Mouse (Mus musculus) gastrocnemius, adult 18-20 months (tissue): ENCODE results near the gene Tyw1. TPM values are rescaled to one million over a fixed set of nuclear protein-coding genes. Genes with fewer than 3 reads are reported as not detected.

Experiments
- DNase-seq: peaks from one replicate; pipeline ENCODE4 v3.0.0; 2021; ENCODE audit warnings: low spot score
- total RNA-seq, 2 experiments: library from RNA; stranded (reverse); gene quantifications; 2 replicates each; pipeline ENCODE4 v1.2.3; 2021

Tyw1 gene
- total RNA-seq, 2 experiments from 2014 or later = 10.0 to 11.1 TPM

DNA sequence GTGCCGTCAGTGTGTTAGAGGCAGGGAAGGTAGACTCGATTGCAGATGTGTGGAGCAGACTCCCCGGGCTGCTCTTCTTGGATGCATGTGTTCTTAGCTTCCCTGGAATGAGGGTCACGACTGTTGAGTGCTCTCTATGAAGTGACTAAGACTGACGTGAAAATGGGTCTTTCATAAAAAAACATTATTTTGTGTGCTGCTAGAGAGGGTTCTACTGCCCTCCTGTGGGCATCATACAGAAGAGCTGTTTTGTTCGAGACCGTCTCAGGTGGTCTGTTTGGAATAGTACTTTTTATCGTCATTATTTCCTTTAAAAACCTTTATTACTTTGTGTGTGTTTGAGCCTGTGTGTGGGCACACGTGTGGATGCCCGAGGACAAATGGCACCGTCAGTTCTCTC lies 8.0 kb downstream of the Tyw1 start:
- no peak for DNase-seq

DNA sequence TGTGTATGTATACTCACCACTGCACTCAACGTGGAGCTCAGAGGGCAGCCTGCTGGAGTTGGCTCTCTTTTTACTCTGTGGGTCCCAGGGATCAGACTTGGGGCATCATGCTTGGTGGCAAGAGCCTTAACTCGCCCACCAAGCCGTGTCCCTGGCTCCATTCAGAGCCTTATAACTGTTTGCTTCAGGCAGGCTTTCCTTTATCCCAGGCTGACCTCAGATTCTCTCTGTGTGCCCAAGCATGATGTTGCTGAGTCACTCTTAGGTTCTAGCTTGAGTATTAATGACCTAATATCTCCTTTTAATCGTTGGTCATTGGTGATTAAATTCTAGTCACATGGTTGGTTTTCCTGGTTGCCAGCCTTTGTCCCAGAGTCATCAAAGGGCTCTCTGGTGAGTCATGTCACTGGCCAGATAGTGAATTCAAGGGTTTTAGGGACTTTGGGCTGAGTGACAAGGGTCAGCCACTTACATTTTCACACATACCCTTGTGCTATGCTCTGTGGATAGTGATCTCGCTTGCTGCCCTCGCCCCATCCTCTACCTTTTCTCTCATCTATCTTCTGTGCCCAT lies 9.1 kb downstream of the Tyw1 start:
- DNase-seq = no peak

DNA sequence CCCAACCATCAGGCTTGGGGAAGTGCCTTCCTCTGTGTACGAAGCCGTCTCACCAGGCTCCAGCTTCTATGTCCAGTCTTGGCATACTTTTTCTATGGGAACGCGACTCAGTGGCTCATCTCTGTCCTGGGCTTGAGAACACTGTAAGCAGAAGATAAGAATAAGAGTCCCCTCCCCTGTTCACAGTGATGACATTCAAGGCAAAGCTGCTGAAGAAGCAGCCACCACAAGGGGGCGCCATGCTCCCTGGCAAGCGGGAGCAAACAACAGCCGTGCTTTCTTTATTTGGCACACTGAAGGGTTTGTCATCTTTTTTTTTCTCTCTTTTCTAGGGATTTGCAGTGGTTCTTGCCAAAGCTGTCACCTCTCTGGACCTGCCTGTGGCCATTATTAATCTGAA lies 11.2 kb downstream of the Tyw1 start:
- no peak for DNase-seq

DNA sequence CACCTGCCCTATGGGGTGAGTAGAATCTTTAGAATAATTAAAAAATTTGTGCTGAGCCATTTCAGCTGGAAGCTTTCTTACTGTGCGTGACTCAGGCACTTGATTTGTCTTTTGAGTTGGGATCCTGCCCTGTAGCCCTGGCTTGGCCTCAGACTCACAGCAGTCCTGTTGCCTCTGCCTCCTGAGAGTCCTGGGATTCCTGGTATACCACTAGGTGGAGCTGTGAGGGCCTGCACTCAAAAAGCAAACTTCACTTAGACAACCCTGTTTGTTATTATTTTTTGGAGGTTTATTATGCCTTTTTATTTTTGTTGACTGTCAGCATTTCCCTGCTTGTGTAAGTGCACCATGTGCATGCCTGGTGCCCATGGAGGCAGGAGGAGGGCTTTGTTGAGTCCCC lies 11.9 kb downstream of the Tyw1 start:
- DNase-seq = no peak

DNA sequence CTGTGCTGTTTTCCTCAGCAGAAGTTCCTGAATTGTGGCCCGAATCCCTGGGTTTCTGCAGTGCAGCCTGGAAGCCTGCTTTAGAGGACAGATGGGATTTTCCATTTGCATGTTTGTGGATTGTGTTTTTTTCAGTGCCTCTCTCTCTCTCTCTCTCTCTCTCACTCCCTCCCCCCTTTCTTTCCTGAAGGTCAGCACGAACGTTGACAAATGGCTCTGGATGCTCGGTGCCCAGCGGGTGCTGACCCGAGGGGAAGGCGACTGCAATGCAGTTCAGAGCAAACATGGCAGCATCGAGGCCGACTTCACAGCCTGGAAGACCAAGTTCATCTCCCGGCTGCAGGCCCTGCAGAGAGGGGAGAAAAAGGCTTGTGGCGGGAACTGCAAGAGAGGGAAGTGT lies 13.6 kb downstream of the Tyw1 start:
- DNase-seq = no peak

DNA sequence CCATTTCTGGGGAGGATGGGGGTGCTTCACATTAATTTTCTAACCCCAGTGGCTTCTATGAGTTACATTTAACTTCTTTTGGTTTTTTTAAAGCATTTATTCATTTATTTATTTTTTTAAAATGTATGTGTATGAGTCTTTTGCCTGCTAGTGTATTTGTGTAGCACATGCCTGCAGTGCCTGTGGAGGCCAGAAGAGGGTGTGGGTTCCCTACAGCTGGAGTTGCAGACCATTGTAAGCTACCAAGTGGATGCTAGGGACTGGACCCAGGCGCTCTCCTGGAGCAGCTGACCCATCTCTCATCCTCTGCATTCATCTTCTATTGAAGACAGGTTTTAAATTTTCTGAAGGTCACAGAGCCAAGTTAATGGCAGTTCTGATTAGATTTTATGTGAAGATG lies 16.9 kb downstream of the Tyw1 start:
- DNase-seq = no peak

DNA sequence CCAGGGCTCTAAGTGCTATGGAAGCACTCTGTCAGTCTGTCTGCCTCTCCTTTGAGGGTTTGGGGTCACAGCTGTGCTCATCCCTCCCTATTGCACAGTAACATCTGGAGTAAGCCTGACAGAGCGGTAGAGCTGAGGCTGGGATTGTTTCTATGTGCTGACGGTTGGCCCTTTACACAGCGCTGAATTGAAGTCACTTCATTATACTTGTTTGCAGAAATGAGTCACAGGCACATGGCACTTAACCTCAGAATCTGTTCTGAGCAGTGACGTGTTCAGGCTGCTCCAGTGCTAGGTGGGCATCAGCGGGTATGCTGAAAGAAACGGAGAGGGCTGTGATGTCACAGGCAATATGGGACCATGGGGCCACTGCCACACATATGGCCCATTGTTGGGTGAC lies 17.6 kb downstream of the Tyw1 start:
- DNase-seq = no peak

DNA sequence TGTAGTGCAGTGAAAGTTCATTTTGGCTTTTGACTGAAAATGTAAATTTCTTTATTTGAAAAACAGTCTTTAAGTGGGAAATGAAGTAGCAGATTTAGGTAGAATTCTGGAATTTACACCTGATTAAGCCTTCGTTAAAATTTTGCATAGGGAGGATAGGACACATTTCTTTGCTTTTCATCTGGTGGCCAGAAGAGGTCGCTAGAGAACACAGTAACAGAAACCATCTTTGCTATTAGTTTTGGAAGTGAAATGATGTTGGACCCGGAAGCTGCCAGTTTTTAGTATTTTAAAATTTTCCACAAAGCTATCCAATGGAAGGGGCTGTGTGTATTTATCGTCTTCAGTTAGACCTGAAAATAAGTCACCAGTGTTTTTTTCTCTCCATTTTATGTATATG lies 20.1 kb downstream of the Tyw1 start:
- DNase-seq = peak; percentile 49

DNA sequence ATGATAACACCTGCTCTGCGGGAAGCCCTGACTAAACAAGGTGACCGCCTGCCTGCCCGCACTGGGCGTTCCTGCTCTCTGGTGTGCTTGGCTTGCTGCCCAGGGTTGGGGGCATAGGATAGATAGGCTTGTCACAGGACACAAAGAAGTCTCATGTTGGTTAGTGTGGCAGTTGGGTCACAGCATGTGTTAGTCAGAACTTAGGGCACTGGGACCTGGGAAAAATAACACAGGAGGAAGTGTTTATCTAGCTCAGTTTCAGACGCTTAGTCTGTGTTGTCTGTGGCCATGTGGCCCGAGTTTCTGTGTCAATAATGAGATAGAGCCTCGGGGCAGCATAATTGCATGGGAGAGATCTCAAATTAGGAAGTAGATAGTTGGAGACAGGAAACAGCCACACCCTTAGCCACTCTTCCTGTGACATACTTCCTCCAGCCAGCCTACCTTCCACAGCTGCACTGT lies 22.6 kb downstream of the Tyw1 start:
- DNase-seq = no peak

DNA sequence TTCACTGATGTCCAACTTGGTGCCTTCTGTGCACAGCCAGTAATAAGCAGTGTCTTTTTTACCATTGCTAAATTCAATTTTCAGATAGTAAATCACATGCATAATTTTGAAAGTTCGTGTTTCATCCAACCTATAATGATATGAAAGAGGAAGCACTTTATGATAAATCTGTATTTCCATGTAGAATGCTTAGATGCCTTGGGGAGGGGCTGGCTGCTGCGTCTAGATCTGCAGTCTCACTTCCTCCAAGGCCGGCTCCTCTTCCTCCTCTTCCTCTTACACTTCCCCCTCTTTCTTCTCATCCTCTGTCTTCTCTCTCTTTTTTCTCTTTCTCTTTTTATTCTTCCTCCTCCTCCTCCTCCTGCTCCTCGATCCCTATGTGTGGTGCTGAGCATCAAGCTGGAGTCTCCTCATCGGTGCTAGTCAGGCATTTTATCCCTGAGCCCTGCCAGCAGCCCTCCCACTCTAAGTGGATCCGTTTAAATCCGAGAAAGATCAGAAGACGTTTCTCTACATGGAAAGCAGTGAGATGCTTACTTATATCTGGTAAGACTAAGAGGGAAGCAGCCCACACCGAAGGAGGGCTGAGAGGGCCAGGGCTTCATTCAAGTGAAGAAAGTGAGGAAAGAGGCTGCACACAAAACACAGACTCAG lies 27.8 kb downstream of the Tyw1 start:
- DNase-seq = no peak

DNA sequence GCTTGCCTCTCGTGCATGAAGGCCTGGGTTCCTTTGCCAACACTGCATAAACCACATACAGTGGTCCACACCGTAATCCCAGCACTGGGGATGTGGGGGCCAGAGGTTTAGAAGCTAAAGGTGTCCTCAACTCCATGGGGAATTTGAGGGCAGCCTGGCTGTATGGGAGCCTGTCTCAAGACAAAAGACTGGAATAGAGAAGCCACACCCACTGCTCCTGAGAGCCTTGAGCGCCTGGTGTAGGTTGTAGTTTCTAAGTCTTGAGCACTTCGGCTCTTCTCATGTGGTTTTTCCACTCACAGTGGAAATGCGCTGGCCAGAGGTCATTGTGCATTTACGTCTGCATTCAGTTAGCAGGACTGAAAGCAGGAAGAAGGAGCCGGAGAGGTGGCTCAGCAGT lies 32.7 kb downstream of the Tyw1 start:
- DNase-seq = no peak

DNA sequence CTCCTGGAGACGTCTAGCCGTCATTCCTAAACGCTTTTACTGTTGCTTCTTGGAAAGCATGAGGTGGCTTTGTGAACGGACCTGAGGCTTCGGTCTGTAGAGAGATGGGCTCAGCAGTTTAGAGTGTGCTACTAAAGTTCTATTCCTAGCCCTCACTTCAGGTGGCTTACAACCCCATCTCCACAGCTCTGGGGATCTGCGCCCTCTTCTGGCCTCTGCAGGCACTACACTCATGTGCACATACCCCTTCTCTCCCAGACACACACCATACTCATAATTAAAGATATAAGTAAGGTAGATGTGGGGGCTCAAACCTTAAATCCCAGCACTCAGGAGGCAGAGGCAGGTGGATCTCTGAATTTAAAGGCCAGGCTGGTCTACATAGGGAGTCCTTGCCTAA lies 34.8 kb downstream of the Tyw1 start:
- no peak for DNase-seq

DNA sequence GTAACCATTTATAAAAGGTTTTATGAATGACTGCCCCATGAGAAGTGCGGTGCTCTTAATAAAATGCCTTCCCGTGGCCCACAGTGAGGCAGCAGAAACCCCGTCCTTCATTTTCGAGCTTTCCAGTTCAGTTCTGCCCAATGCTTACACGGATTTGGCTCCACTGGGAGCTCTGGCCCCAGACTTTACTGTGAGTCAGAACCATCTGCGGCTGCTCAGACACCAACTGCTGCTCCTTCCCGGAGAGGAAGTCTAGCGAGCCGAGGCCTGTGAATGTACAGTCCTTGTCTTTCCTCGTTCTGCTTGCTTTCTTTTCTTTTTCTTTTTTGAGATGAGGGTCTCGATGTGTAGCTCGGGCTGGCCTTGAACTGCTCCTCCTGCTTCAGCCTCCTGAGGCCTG lies 35.4 kb downstream of the Tyw1 start:
- no peak for DNase-seq

DNA sequence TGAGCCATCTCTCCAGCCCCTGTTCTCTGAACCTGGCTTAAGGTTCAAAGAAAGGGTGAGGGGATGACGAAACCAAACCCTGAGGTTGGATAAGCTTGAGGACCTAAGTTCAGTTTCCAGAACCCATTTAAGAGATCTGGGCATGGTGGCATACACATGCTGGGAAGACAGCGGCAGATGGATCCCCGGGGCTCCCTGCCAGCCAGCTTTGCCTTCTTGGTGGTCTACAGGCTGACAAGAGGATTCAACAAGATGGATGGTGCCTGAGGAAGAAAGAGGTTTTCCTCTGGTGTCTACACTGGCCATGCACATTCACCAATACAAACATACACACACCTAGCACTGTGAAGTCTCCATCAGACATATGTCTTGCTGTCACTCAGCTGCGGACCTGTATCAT lies 37.6 kb downstream of the Tyw1 start:
- DNase-seq = no peak

DNA sequence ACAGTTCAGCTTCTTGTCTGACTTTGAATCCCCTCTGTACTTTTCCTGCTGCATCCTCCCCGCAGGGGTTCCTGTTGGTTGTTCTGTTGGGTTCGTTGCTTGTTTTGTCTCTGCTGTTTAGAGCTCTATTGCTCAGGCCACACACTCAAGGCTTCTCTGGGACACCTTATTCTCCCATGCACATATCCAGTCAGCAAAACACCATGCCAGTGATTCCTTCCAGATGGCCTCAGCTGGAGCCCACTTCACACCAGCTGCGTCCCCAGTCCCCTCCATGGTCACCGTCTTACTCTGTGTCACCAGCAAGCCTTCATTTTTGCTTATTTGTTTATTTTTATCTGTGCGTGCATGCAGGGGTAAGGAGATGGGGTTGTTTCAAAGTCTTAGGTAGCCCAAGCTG lies 38.5 kb downstream of the Tyw1 start:
- no peak for DNase-seq

DNA sequence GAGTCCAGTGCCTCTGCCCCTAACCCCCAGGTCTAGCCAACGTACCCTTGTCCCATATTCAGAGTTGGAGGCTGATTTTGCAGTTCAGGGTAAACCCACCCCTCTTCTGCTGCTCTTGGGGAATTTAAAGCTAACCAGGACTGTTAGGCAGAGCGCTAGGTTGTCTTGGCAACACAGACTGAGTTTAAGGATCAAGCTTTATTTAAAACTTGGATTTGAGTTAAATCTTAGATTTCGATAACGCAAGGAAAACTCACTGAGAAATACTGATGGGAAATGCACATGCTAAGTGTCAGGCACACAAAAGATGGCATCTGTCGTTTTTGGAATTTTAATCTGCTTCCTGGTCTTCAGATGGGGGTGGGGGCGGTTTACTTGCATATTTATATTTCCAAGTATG lies 39.2 kb downstream of the Tyw1 start:
- DNase-seq = no peak

DNA sequence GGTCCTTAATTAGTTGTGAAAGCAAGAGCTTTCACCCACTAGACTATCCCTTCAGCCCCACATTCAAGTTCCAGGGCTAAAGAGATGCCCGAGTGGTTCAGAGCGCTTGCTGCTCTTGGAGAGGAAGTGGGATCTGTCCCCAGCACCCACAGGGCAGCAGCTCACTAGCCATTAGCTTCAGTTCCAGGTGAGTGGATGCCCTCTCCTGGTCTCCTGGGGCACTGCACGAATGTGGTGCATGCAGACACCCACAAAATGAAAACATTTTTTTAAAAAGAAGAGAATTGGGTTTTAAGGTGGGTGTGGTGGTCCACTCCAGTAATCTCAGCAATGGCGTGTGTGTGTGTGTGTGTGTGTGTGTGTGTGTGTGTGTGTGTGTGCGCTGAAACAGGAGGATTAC lies 40.7 kb downstream of the Tyw1 start:
- no peak for DNase-seq

DNA sequence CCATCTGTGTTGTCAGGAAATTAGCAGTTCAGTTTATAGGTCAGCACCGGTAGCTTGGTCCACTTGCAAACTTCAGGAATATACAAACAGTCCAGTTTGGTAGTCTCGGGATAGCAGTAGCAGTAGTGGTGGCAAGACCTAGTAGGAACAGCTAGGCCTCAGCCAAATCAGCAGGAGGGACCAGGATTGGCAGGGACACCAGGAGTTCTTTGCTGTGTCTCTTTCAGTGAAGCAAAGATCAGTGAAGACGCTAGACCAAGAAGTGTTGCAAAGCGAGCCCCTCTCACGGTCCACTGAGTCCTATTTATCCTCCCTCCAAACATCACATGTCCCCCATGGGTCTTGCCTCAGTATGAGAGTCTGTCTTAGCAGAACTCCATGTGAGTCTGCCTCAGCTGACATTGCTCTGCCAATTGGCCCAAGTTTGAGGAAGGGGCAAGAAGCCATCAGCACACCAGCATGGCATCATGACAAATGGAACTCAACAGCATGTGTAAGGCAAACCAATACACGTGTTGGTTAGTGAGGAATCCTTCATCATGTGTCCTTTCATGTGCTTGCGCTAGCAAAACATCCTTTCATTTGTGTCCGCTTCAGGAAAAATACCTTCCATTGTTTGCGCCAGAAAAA lies 43.5 kb downstream of the Tyw1 start:
- DNase-seq = no peak

DNA sequence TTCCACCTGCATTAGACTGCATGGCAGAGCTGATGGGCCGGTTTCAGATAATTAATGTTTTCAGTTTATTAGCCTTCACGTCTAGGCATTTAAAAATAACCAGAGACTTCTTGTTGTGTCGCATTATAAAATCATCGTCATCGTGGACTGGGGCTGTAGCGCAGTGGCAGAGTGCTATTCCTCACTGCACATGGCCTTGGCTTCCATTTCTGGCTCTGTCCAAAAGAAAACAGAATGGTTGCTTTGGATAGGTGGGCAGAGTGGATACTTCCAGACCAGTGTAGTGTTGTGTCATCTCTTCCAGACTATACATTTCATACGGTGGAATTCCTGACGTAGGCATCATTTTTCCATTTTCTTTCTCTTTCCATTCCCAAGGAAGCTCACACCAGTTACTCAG lies 44.1 kb downstream of the Tyw1 start:
- no peak for DNase-seq

DNA sequence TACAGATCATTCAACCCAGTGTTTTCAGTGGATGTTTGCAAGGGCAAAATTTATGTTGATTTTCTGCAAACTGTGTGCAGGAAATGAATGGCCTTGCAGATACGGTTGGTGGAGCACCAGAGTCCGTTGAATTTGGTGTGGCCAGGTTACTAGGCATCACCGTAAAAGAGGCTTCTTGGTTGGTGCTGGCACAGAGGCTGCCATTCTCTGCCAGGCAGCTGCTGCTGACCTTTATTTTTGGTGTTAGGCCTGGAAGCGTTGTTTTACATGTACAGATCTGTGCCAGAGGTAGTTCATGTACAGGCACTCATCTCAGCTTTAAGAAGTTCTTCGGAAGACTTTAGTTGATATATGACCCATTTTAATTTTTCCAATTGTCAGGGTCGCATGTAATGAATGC lies 48.2 kb downstream of the Tyw1 start:
- DNase-seq = peak; percentile 71

DNA sequence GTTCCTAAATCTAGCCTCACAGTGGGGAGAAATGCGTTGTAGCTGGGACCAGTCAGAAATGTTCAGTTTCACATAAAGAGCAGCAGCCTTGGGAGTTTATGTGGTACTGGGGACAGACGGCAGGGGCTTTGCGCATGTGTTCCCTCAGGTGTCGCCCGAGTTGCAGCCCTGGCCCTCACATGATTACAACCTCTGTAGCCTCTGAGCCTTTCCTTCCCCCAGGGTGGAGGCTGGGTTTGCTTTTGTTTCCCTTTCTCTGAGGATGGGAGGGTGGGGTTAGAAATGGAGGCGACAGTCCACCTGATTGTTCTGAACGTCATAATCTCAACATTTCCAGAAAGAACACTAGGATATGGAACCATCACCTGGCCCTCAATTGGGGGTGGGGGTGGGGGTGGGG lies 52.5 kb downstream of the Tyw1 start:
- DNase-seq = no peak

DNA sequence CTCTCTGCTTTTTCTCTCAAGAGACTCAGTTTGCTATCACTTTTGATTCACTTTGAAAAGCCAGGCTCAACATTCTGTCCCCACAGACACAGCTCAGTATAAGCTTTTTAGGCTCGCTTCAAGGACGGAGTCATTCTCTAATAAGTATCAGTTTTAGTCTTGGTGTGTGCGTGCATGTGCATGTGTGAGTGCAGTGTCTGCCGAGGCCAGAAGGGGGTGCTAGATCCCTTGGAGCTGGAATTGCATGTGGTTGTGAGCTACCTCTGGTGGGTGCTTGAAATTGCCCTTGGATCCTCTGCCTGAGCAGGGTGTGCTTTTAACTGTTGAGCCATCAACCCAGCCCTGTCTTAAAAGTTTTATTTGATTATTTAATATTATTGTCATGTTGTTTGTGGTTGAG lies 54.7 kb downstream of the Tyw1 start:
- no peak for DNase-seq

DNA sequence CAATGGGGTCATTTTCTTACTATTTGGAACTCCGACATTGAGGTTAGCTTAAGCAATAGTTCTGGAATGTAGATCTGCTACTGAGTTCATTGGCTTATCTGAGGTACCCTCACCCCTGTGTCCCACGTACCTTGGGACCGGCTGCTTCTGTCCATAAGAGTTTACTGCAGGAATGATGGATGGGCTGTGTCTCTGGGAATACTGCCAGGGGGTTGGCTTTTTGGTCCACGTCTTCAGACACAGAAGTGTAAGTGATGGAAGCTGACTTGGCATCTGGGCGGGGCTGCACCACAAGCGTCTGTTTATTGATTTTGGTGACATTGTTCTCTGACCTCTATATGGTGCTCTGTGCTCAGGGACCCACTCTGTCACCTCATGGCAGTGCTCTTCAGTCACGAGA lies 55.4 kb downstream of the Tyw1 start:
- no peak for DNase-seq
